Mouse (Mus musculus) hindbrain, postnatal 0 days (tissue): ENCODE measurements around the gene Slc22a5. TPM values are rescaled to one million over a fixed set of nuclear protein-coding genes. Genes with fewer than 3 reads are reported as not detected.

Source experiments
- ATAC-seq: fragments of 200-750 bp; cut with Nextera tagmentation; 2 replicates; pipeline ENCODE4 v1.8.0; 2017; ENCODE audit warnings: mild to moderate bottlenecking, moderate TSS enrichment, moderate library complexity
- DNase-seq: peaks from one replicate; pipeline ENCODE4 v3.0.0-alpha.2; 2015; ENCODE audit warnings: low spot score
- H3K27ac ChIP-seq: fragments of 300-500 bp; sonication (generic); 2 replicates; pipeline ENCODE4 v1.5.1; 2014; ENCODE audit warnings: mild to moderate bottlenecking
- H3K27me3 ChIP-seq: fragments of 300-500 bp; sonication (generic); 2 replicates; pipeline ENCODE4 v1.6.1; 2014; ENCODE audit warnings: low read length, mixed read lengths; ENCODE audit not compliant: insufficient read depth
- H3K36me3 ChIP-seq: fragments of 300-500 bp; sonication (generic); 2 replicates; pipeline ENCODE4 v1.6.1; 2014; ENCODE audit warnings: low read length, mixed read lengths; ENCODE audit not compliant: insufficient read depth
- H3K4me1 ChIP-seq: fragments of 300-500 bp; sonication (generic); 2 replicates; pipeline ENCODE4 v1.6.1; 2014; ENCODE audit warnings: antibody characterized with exemption, low read length, mixed read lengths; ENCODE audit not compliant: insufficient read depth
- H3K4me2 ChIP-seq: fragments of 300-500 bp; sonication (generic); 2 replicates; pipeline ENCODE4 v1.6.1; 2014; ENCODE audit warnings: low read depth, mild to moderate bottlenecking, low read length, moderate library complexity, mixed read lengths
- H3K4me3 ChIP-seq: fragments of 300-500 bp; sonication (generic); 2 replicates; pipeline ENCODE4 v1.5.1; 2014; ENCODE audit warnings: low read length
- H3K9ac ChIP-seq: fragments of 300-500 bp; sonication (generic); replicated peaks from 2 replicates; pipeline ENCODE4 v1.6.1; 2014; ENCODE audit warnings: mild to moderate bottlenecking, low read length, moderate library complexity, mixed read lengths
- H3K9me3 ChIP-seq: fragments of 300-500 bp; sonication (generic); 2 replicates; pipeline ENCODE4 v1.6.1; 2016; ENCODE audit warnings: low read length, mixed read lengths
- CTCF ChIP-seq: IDR thresholded peaks from 2 replicates; pipeline ENCODE4 v1.5.1; 2016; ENCODE audit warnings: antibody characterized with exemption, control low read depth, low read depth
- WGBS: fragments of 180-500 bp; shearing (Covaris S2); extraction: QIAGEN DNeasy Blood & Tissue Kit; methylation state at CpG from one replicate; pipeline ENCODE4 v1.1.7; 2014; 5-methylcytosine and 5-hydroxymethylcytosine counted together
- polyA plus RNA-seq: library from polyadenylated mRNA; unstranded; fragments of >200 nt; fragmentation: Nextera tagmentation; extraction: Ambion mirVana; gene quantifications from 2 replicates; pipeline ENCODE4 v1.2.1, GENCODE M21; 2015
- total RNA-seq: library from RNA; depleted of rRNA; stranded (reverse); fragments of >200 nt; gene quantifications from 2 replicates; pipeline ENCODE4 v1.2.3, GENCODE M21; 2014

Gene Slc22a5
- total and polyA plus RNA-seq, 2 experiments from 2014 or later: 12.4 to 19.1 TPM

DNA sequence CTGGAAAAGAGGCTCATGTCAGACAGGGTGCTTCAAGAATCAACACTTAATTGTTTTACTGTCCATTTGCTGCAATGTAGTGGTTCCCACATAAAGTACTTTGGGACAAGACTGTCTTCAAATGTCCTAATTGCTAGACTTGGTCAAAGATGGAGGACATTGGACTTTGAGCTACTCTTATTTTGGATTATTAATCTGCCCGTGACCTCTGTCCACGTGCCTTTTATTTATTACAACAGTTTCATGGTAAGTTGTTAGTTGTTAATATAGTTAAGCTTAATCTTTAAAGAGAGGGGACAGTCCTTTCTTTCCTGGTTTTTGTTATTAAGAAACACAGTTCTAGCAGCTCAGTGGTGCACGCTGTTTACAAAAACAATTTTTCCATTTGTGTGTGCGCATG, 27.4 kb upstream of the Slc22a5 start:
- Histone ChIP-seq H3K4me3 (no peak overlapping the region), H3K27ac (no peak overlapping the region), H3K4me1 (no peaks in the 10 kb centered on the region), H3K4me2 (no peak overlapping the region), H3K9me3 (no peaks in the 10 kb centered on the region), H3K36me3 (no peaks in the 10 kb centered on the region), H3K27me3 (no peaks in the 10 kb centered on the region), H3K9ac (no peak overlapping the region)
- ATAC-seq (no peak), DNase-seq (no peak)
- WGBS: 96% methylated on average over 4 of the region's 4 CpGs
- no peak for TF ChIP-seq CTCF

DNA sequence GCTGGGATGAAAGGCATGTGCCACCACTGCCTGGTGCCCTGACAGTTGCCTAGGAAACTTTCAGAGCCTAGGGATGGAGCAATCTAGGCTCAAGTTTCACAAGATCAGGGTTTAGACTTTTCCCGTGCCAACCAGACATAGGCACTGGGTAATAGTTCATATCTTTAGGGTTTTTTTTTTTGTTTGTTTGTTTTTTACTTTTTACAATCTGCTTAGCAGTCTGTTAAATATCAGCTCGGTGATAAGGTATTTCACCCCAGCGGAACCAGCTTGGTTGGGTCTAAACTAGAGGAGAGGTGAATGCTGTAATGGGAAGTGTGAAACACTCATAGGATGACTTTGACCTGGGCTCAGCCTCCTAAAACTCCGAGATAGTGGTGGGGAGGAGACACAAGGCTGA, 19.6 kb upstream of the Slc22a5 start:
- no peak for TF ChIP-seq CTCF
- H3K4me2 ChIP-seq: no peak overlapping the region
- H3K4me1 ChIP-seq: no peaks in the 10 kb centered on the region
- 90% methylated on average over 4 of the region's 4 CpGs for WGBS
- ATAC-seq (no peak), DNase-seq (no peak)
- H3K4me3 ChIP-seq: no peak overlapping the region
- H3K27ac ChIP-seq: no peak overlapping the region
- H3K9me3 ChIP-seq: no peaks in the 10 kb centered on the region
- no peaks in the 10 kb centered on the region for H3K27me3 ChIP-seq
- no peak overlapping the region for H3K9ac ChIP-seq
- no peaks in the 10 kb centered on the region for H3K36me3 ChIP-seq

- 91% methylated on average over 8 of the region's 8 CpGs for WGBS
- H3K4me2 ChIP-seq: no peak overlapping the region
- no peaks in the 10 kb centered on the region for H3K36me3 ChIP-seq
- H3K9me3 ChIP-seq: no peaks in the 10 kb centered on the region
- ATAC-seq (no peak), DNase-seq (no peak)
- H3K4me1 ChIP-seq: no peaks in the 10 kb centered on the region
- no peaks in the 10 kb centered on the region for H3K27me3 ChIP-seq
- H3K9ac ChIP-seq: no peak overlapping the region
- no peak for TF ChIP-seq CTCF
- no peak overlapping the region for H3K27ac ChIP-seq
- no peak overlapping the region for H3K4me3 ChIP-seq
Measured at GRCm38 (mm10) chr11:53908686-53909085, 17.2 kb upstream of the Slc22a5 start.

DNA sequence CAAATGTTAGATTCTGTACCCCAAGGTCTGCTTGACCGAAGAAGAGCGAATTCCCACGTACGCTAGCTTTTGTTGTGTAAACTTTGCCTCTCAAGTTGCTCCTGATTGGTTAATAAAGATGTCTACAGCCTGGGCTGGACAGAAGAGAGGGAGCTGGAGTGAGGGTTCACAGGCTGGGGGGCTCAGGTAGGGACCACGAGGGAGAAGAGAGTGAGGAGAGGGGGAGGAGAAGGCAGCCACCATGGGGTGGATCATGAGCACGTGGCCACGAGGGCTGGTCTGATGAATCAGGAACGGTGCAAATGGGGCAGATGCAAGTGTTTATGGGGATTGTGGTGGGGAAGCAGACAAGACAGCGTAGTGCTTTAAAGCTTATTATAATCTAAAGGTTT, 13.1 kb upstream of the Slc22a5 start:
- H3K4me2 ChIP-seq: no peak overlapping the region
- H3K4me1 ChIP-seq: no peaks in the 10 kb centered on the region
- DNase-seq (no peak), ATAC-seq (no peak)
- no peak overlapping the region for H3K27ac ChIP-seq
- no peak overlapping the region for H3K4me3 ChIP-seq
- no peaks in the 10 kb centered on the region for H3K27me3 ChIP-seq
- H3K36me3 ChIP-seq: no peaks in the 10 kb centered on the region
- WGBS: 71% methylated on average over 9 of the region's 9 CpGs
- no peaks in the 10 kb centered on the region for H3K9me3 ChIP-seq
- no peak overlapping the region for H3K9ac ChIP-seq
- TF ChIP-seq CTCF: no peak

DNA sequence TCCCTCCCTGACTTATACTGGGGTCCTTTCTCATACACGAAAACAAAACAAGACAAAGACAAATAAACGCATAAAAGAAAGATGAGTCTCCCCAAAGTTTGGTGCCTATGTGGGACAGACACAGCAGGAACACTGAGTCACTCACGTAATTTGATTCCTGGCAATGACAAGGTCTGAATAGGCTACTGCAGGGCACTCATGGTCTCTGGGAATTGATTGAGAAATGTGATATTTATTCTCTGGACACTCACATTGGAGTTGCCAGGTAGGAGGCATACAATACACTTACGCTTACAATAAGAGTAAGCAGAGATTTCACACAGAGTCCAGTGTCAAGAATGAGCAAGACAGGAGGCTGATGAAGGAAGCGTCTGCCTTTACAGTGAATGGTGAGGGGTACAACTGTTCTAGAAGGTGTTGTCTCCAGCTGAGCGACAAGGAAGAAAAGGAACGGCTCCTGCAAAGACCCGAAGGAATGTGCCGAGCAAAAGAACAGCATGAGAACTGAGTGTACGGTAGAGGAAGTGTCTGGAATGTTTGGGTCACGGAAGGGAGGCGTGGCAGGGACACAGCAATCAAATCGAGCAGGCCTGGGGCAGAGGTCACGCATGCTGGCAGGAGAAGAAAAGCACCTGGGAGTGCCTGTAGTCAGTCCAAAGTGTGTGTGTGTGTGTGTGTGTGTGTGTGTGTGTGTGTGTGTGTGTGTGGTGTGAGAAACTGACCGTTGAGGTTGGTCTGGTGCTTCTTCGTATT, 12.5 kb upstream of the Slc22a5 start:
- Histone ChIP-seq H3K27me3 (no peaks in the 10 kb centered on the region), H3K9ac (no peak overlapping the region), H3K27ac (no peak overlapping the region; the same call in 1 of the 2 replicates), H3K4me2 (no peak overlapping the region), H3K4me1 (no peaks in the 10 kb centered on the region), H3K9me3 (no peaks in the 10 kb centered on the region), H3K4me3 (no peak overlapping the region), H3K36me3 (no peaks in the 10 kb centered on the region)
- 40% methylated on average over 16 of the region's 16 CpGs for WGBS
- DNase-seq (no peak), ATAC-seq (no peak)
- TF ChIP-seq CTCF: no peak

DNA sequence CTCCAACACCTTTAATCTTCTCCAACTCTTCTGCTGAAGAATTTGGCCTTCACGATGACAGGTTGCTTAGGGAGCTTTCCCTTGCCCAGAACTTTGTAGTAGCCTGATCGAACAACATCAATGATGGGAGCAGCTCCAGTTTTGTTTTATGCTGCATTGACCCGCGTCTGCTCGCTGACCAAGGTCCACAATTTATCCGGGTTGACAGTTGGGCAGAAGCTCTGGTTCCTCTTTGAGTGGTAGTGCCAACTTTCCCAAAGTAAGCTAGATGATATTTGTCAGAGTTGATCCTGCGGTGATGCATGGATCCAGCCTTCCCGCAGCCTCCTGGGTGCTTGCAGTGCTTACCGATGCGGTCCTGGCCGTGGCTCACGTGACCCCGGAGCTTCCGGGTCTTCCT, 11.3 kb upstream of the Slc22a5 start:
- ATAC-seq (no peak), DNase-seq (no peak)
- H3K27ac ChIP-seq: no peak overlapping the region
- H3K9ac ChIP-seq: no peak overlapping the region
- WGBS: 87% methylated on average over 14 of the region's 14 CpGs
- no peaks in the 10 kb centered on the region for H3K27me3 ChIP-seq
- no peaks in the 10 kb centered on the region for H3K36me3 ChIP-seq
- TF ChIP-seq CTCF: no peak
- H3K4me1 ChIP-seq: no peaks in the 10 kb centered on the region
- no peak overlapping the region for H3K4me2 ChIP-seq
- no peaks in the 10 kb centered on the region for H3K9me3 ChIP-seq
- no peak overlapping the region for H3K4me3 ChIP-seq

DNA sequence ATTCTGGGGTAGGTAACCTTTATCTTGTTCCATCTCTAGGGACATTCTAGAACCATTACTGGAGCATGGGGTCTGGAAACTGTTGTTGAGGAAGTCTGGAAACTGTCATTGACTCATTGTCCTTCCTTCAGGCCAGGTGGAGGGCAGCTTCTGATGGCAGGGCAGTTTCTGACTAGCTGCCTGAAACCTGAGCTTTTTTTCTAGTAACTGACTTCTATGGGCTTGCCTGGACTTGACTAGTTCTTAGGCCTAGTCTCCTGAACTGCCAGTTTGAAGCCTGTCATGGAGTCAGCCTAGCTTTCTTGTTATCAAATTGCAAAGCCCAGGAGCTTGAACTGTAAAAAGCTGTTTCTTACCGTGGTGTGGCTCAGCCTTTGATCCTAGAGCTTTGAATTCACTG, 9.5 kb upstream of the Slc22a5 start:
- WGBS: 72% methylated on average over 1 of the region's 1 CpGs
- H3K4me3 ChIP-seq: no peak overlapping the region
- H3K27me3 ChIP-seq: no peaks in the 10 kb centered on the region
- H3K4me1 ChIP-seq: no peaks in the 10 kb centered on the region
- H3K4me2 ChIP-seq: no peak overlapping the region
- H3K36me3 ChIP-seq: no peaks in the 10 kb centered on the region
- H3K27ac ChIP-seq: no peak overlapping the region
- no peak for TF ChIP-seq CTCF
- ATAC-seq: no peak
- no peaks in the 10 kb centered on the region for H3K9me3 ChIP-seq
- DNase-seq: no peak
- no peak overlapping the region for H3K9ac ChIP-seq
